Mouse (Mus musculus): ENCODE data around the gene Twnk. TPM values are rescaled to one million over a fixed set of nuclear protein-coding genes. Genes with fewer than 3 reads are reported as not detected.

The Twnk gene
- polyA plus RNA-seq, 1 experiment from 2014 or later = 13.4 TPM

- DNase-seq (ENCODE audit: low spot score) = no peak
Measured at GRCm38 (mm10) chr19:45002301-45002700, 3.2 kb upstream of the Twnk start.

- DNase-seq (ENCODE audit: low spot score) = no peak
Measured at GRCm38 (mm10) chr19:45003740-45004516, 1.5 kb upstream of the Twnk start.

- DNase-seq (ENCODE audit: low spot score) = peak; percentile 92
Measured at GRCm38 (mm10) chr19:45005957-45006712, 672 bp downstream of the Twnk start, which contains the start of gene Mrpl43. Gene Mrpl43 (minus strand): TSS chr19:45006442.

GRCm38 (mm10) chr19:45007021-45007420 is 1.6 kb downstream of the Twnk start:
- DNase-seq (ENCODE audit: low spot score) = no peak

GRCm38 (mm10) chr19:45007425-45008191 is 2.1 kb downstream of the Twnk start:
- DNase-seq (ENCODE audit: low spot score) = no peak

- no peak for DNase-seq (ENCODE audit: low spot score)
Measured at GRCm38 (mm10) chr19:45010646-45011045, 5.2 kb downstream of the Twnk start.

- no peak for DNase-seq (ENCODE audit: low spot score)
Measured at GRCm38 (mm10) chr19:45012219-45012618, 6.8 kb downstream of the Twnk start.

- peak; percentile 44 for DNase-seq (ENCODE audit: low spot score)
Measured at GRCm38 (mm10) chr19:45012636-45013035, 7.2 kb downstream of the Twnk start.

- no peak for DNase-seq (ENCODE audit: low spot score)
Measured at GRCm38 (mm10) chr19:45013581-45014225, 8.2 kb downstream of the Twnk start.

- DNase-seq (ENCODE audit: low spot score) = peak; percentile 28
Measured at GRCm38 (mm10) chr19:45014335-45014971, 9.0 kb downstream of the Twnk start, which contains the start of gene Lzts2. Gene Lzts2 (plus strand): TSS chr19:45014414.

GRCm38 (mm10) chr19:45014981-45015402 is 9.5 kb downstream of the Twnk start:
- DNase-seq (ENCODE audit: low spot score) = peak; percentile 33

GRCm38 (mm10) chr19:45015518-45016281 is 10.2 kb downstream of the Twnk start:
- peak; percentile 77 for DNase-seq (ENCODE audit: low spot score)

- DNase-seq (ENCODE audit: low spot score) = no peak
Measured at GRCm38 (mm10) chr19:45016341-45017215, 11.1 kb downstream of the Twnk start.

GRCm38 (mm10) chr19:45017216-45017771 is 11.8 kb downstream of the Twnk start:
- peak; percentile 56 for DNase-seq (ENCODE audit: low spot score)

- DNase-seq (ENCODE audit: low spot score) = peak; percentile 35
Measured at GRCm38 (mm10) chr19:45017909-45018308, 12.4 kb downstream of the Twnk start.

- DNase-seq (ENCODE audit: low spot score) = no peak
Measured at GRCm38 (mm10) chr19:45018351-45018831, 12.9 kb downstream of the Twnk start.

- no peak for DNase-seq (ENCODE audit: low spot score)
Measured at GRCm38 (mm10) chr19:45020348-45020747, 14.9 kb downstream of the Twnk start.

GRCm38 (mm10) chr19:45021362-45021761 is 15.9 kb downstream of the Twnk start:
- DNase-seq (ENCODE audit: low spot score) = no peak

Data from thymus, postnatal 0 days (tissue).